Mouse (Mus musculus) embryonic facial prominence, embryonic 11.5 days (tissue): ENCODE results near the gene Gpr68. TPM values are rescaled to one million over a fixed set of nuclear protein-coding genes. Genes with fewer than 3 reads are reported as not detected.

Experiments
- ATAC-seq: fragments of 200-750 bp; cut with Nextera tagmentation; replicated peaks from 2 replicates; pipeline ENCODE4 v1.8.0; 2017; ENCODE audit warnings: low read depth; ENCODE audit not compliant: insufficient number of reproducible peaks, low FRiP score, low TSS enrichment
- DNase-seq: peaks from one replicate; pipeline ENCODE4 v3.0.0-alpha.2; 2015; ENCODE audit warnings: low spot score
- H3K27ac ChIP-seq: fragments of 300-500 bp; sonication (generic); replicated peaks from 2 replicates; pipeline ENCODE4 v1.5.1; 2014; ENCODE audit warnings: mild to moderate bottlenecking, low read depth, low read length, control low read depth
- H3K27me3 ChIP-seq: fragments of 300-500 bp; sonication (generic); 2 replicates; pipeline ENCODE4 v1.6.1; 2014; ENCODE audit warnings: mild to moderate bottlenecking, low read length, moderate library complexity, mixed read lengths; ENCODE audit not compliant: control insufficient read depth, insufficient read depth
- H3K36me3 ChIP-seq: fragments of 300-500 bp; sonication (generic); replicated peaks from 2 replicates; pipeline ENCODE4 v1.6.1; 2014; ENCODE audit warnings: low read depth, mild to moderate bottlenecking, low read length, moderate library complexity, mixed read lengths; ENCODE audit not compliant: control insufficient read depth, insufficient read depth
- H3K4me1 ChIP-seq: fragments of 300-500 bp; sonication (generic); 2 replicates; pipeline ENCODE4 v1.6.1; 2014; ENCODE audit warnings: low read length, mixed read lengths; ENCODE audit not compliant: control insufficient read depth, insufficient read depth
- H3K4me2 ChIP-seq: fragments of 300-500 bp; sonication (generic); 2 replicates; pipeline ENCODE4 v1.6.1; 2014; ENCODE audit warnings: low read depth, mild to moderate bottlenecking, control low read depth, low read length, moderate library complexity
- H3K4me3 ChIP-seq: fragments of 300-500 bp; sonication (generic); 2 replicates; pipeline ENCODE4 v1.5.1; 2014; ENCODE audit warnings: low read depth, low read length, control low read depth
- H3K9ac ChIP-seq: fragments of 300-500 bp; sonication (generic); replicated peaks from 2 replicates; pipeline ENCODE4 v1.6.1; 2014; ENCODE audit warnings: mild to moderate bottlenecking, control low read depth, low read length
- H3K9me3 ChIP-seq: fragments of 300-500 bp; sonication (generic); replicated peaks from 2 replicates; pipeline ENCODE4 v1.6.1; 2016; ENCODE audit warnings: mild to moderate bottlenecking, low read length, inconsistent platforms, mixed read lengths; ENCODE audit not compliant: control insufficient read depth
- WGBS: fragments of 180-500 bp; shearing (Covaris S2); extraction: QIAGEN DNeasy Blood & Tissue Kit; methylation state at CpG from one replicate; pipeline ENCODE4 v1.1.7; 2014; 5-methylcytosine and 5-hydroxymethylcytosine counted together
- polyA plus RNA-seq: library from polyadenylated mRNA; unstranded; fragments of >200 nt; fragmentation: Nextera tagmentation; extraction: Ambion mirVana; gene quantifications from 2 replicates; pipeline ENCODE4 v1.2.1, GENCODE M21; 2014

Gene Gpr68
- polyA plus RNA-seq, 1 experiment from 2014 or later, result 0.08 TPM

- Histone ChIP-seq H3K27me3 (peaks cover 21% of the 10 kb centered on the region), H3K4me2 (no peak overlapping the region), H3K4me1 (peaks cover 6% of the 10 kb centered on the region; the same call in 1 of the 2 replicates), H3K27ac (no peak overlapping the region), H3K9me3 (no peaks in the 10 kb centered on the region), H3K4me3 (no peak overlapping the region), H3K9ac (no peak overlapping the region), H3K36me3 (no peaks in the 10 kb centered on the region)
- DNase-seq, result no peak
- no peak for ATAC-seq
- 58% methylated on average over 3 of the region's 3 CpGs for WGBS
These were observed 11.3 kb downstream of the Gpr68 start for GRCm38 (mm10) chr12:100896661-100897060.

- Histone ChIP-seq H3K27me3 (peaks cover 21% of the 10 kb centered on the region), H3K4me1 (peaks cover 6% of the 10 kb centered on the region; the same call in 1 of the 2 replicates), H3K27ac (no peak overlapping the region), H3K9me3 (no peaks in the 10 kb centered on the region), H3K4me3 (no peak overlapping the region), H3K9ac (no peak overlapping the region), H3K36me3 (no peaks in the 10 kb centered on the region), H3K4me2 (no peak overlapping the region)
- DNase-seq (no peak), ATAC-seq (no peak)
- whole genome bisulfite sequencing, result 9% methylated on average over 2 of the region's 2 CpGs
These were observed 12.5 kb downstream of the Gpr68 start for GRCm38 (mm10) chr12:100895504-100895903.

- ATAC-seq (no peak), DNase-seq (no peak)
- Histone ChIP-seq H3K4me2 (no peak overlapping the region), H3K4me1 (no peaks in the 10 kb centered on the region), H3K27ac (no peak overlapping the region), H3K9me3 (no peaks in the 10 kb centered on the region), H3K27me3 (no peaks in the 10 kb centered on the region), H3K36me3 (no peaks in the 10 kb centered on the region), H3K9ac (no peak overlapping the region), H3K4me3 (no peak overlapping the region)
- WGBS, result 78% methylated on average over 3 of the region's 3 CpGs
These were observed 17.4 kb downstream of the Gpr68 start for GRCm38 (mm10) chr12:100890548-100890947.

GRCm38 (mm10) chr12:100887801-100888258 is 20.2 kb downstream of the Gpr68 start:
- H3K4me3 ChIP-seq, result no peak overlapping the region
- no peak overlapping the region for H3K9ac ChIP-seq
- H3K9me3 ChIP-seq, result no peaks in the 10 kb centered on the region
- no peak overlapping the region for H3K27ac ChIP-seq
- H3K4me1 ChIP-seq, result no peaks in the 10 kb centered on the region
- no peaks in the 10 kb centered on the region for H3K36me3 ChIP-seq
- 44% methylated on average over 12 of the region's 12 CpGs for WGBS
- H3K27me3 ChIP-seq, result no peaks in the 10 kb centered on the region
- ATAC-seq (no peak), DNase-seq (no peak)
- no peak overlapping the region for H3K4me2 ChIP-seq

GRCm38 (mm10) chr12:100886877-100887276 is 21.1 kb downstream of the Gpr68 start:
- no peak for ATAC-seq
- 80% methylated on average over 4 of the region's 4 CpGs for WGBS
- no peak for DNase-seq

GRCm38 (mm10) chr12:100885585-100885984 is 22.4 kb downstream of the Gpr68 start:
- Histone ChIP-seq H3K4me2 (no peak overlapping the region), H3K27ac (no peak overlapping the region), H3K4me3 (no peak overlapping the region), H3K9me3 (no peaks in the 10 kb centered on the region), H3K36me3 (no peaks in the 10 kb centered on the region), H3K27me3 (no peaks in the 10 kb centered on the region), H3K9ac (no peak overlapping the region), H3K4me1 (no peaks in the 10 kb centered on the region)
- WGBS, result 92% methylated on average over 3 of the region's 3 CpGs
- ATAC-seq (no peak), DNase-seq (no peak)

More at GRCm38 (mm10) chr12:100886877-100887276, 21.1 kb downstream of the Gpr68 start:
- no peak overlapping the region for H3K27ac ChIP-seq
- no peak overlapping the region for H3K4me2 ChIP-seq
- H3K4me3 ChIP-seq, result no peak overlapping the region
- no peaks in the 10 kb centered on the region for H3K9me3 ChIP-seq
- H3K9ac ChIP-seq, result no peak overlapping the region
- no peaks in the 10 kb centered on the region for H3K4me1 ChIP-seq
- H3K36me3 ChIP-seq, result no peaks in the 10 kb centered on the region
- no peaks in the 10 kb centered on the region for H3K27me3 ChIP-seq

- H3K27ac ChIP-seq, result no peak overlapping the region
- H3K9ac ChIP-seq, result no peak overlapping the region
- no peak overlapping the region for H3K4me2 ChIP-seq
- no peaks in the 10 kb centered on the region for H3K36me3 ChIP-seq
- DNase-seq (no peak), ATAC-seq (no peak)
- no peaks in the 10 kb centered on the region for H3K9me3 ChIP-seq
- H3K27me3 ChIP-seq, result no peaks in the 10 kb centered on the region
- 85% methylated on average over 7 of the region's 7 CpGs for WGBS
- H3K4me3 ChIP-seq, result no peak overlapping the region
- no peaks in the 10 kb centered on the region for H3K4me1 ChIP-seq
These were observed 24.8 kb downstream of the Gpr68 start for GRCm38 (mm10) chr12:100883168-100883567.

GRCm38 (mm10) chr12:100878556-100878955 is 29.4 kb downstream of the Gpr68 start:
- no peaks in the 10 kb centered on the region for H3K4me1 ChIP-seq
- H3K9ac ChIP-seq, result no peak overlapping the region
- ATAC-seq (no peak), DNase-seq (no peak)
- H3K36me3 ChIP-seq, result no peaks in the 10 kb centered on the region
- no peak overlapping the region for H3K4me3 ChIP-seq
- H3K9me3 ChIP-seq, result no peaks in the 10 kb centered on the region
- H3K27ac ChIP-seq, result no peak overlapping the region
- no peaks in the 10 kb centered on the region for H3K27me3 ChIP-seq
- whole genome bisulfite sequencing, result 89% methylated on average over 16 of the region's 16 CpGs
- H3K4me2 ChIP-seq, result no peak overlapping the region
